Mouse (Mus musculus): ENCODE measurements around the gene Gm17018. TPM values are rescaled to one million over a fixed set of nuclear protein-coding genes. Genes with fewer than 3 reads are reported as not detected.

Gene Gm17018
- polyA plus RNA-seq, 1 experiment from 2014 or later = 53.7 TPM

GRCm38 (mm10) chr19:45614928-45615327, 54.5 kb downstream of the Gm17018 start:
- H3K4me2 ChIP-seq (replicated peaks) = no peak overlapping the region
- H3K4me1 ChIP-seq = peaks cover 19% of the 10 kb centered on the region
- ATAC-seq (ENCODE audit: insufficient number of reproducible peaks, low FRiP score, low TSS enrichment, low read depth) = no peak
- no peaks in the 10 kb centered on the region for H3K9me3 ChIP-seq (replicated peaks)
- no peak overlapping the region for H3K4me3 ChIP-seq (replicated peaks)
- 0 out of 2 replicates have a peak, but pooled peaks cover 5% of the 10 kb centered on the region for H3K36me3 ChIP-seq
- no peaks in the 10 kb centered on the region for H3K27me3 ChIP-seq
- no peak overlapping the region for H3K9ac ChIP-seq
- WGBS = 41% methylated on average over 3 of the region's 3 CpGs
- no peak overlapping the region for H3K27ac ChIP-seq (replicated peaks)

GRCm38 (mm10) chr19:45615415-45616213, 55.2 kb downstream of the Gm17018 start:
- Histone ChIP-seq H3K4me1 (peaks cover 19% of the 10 kb centered on the region), H3K36me3 (0 out of 2 replicates have a peak, but pooled peaks cover 6% of the 10 kb centered on the region), H3K4me3 (replicated peaks) (no peak overlapping the region), H3K4me2 (replicated peaks) (no peak overlapping the region), H3K9me3 (replicated peaks) (no peaks in the 10 kb centered on the region), H3K9ac (no peak overlapping the region), H3K27me3 (no peaks in the 10 kb centered on the region), H3K27ac (replicated peaks) (no peak overlapping the region)
- 53% methylated on average over 12 of the region's 12 CpGs for WGBS
- ATAC-seq (ENCODE audit: insufficient number of reproducible peaks, low FRiP score, low TSS enrichment, low read depth) = no peak

GRCm38 (mm10) chr19:45616214-45616518, 55.8 kb downstream of the Gm17018 start:
- ATAC-seq (ENCODE audit: insufficient number of reproducible peaks, low FRiP score, low TSS enrichment, low read depth) = no peak
- no peak overlapping the region for H3K9ac ChIP-seq

GRCm38 (mm10) chr19:45616735-45617134, 56.3 kb downstream of the Gm17018 start:
- no peak for ATAC-seq (ENCODE audit: insufficient number of reproducible peaks, low FRiP score, low TSS enrichment, low read depth)
- Histone ChIP-seq H3K4me1 (peaks cover 19% of the 10 kb centered on the region), H3K9me3 (replicated peaks) (no peaks in the 10 kb centered on the region), H3K36me3 (0 out of 2 replicates have a peak, but pooled peaks cover 10% of the 10 kb centered on the region), H3K27me3 (no peaks in the 10 kb centered on the region), H3K4me2 (replicated peaks) (no peak overlapping the region), H3K9ac (no peak overlapping the region), H3K27ac (replicated peaks) (no peak overlapping the region), H3K4me3 (replicated peaks) (no peak overlapping the region)
- 40% methylated on average over 7 of the region's 7 CpGs for WGBS

More at GRCm38 (mm10) chr19:45616214-45616518, 55.8 kb downstream of the Gm17018 start:
- Histone ChIP-seq H3K4me1 (peaks cover 19% of the 10 kb centered on the region), H3K4me3 (replicated peaks) (no peak overlapping the region), H3K27me3 (no peaks in the 10 kb centered on the region), H3K36me3 (0 out of 2 replicates have a peak, but pooled peaks cover 10% of the 10 kb centered on the region), H3K4me2 (replicated peaks) (no peak overlapping the region), H3K27ac (replicated peaks) (no peak overlapping the region), H3K9me3 (replicated peaks) (no peaks in the 10 kb centered on the region)
- 65% methylated on average over 4 of the region's 4 CpGs for WGBS

GRCm38 (mm10) chr19:45618184-45618583, 57.8 kb downstream of the Gm17018 start:
- no peak for ATAC-seq (ENCODE audit: insufficient number of reproducible peaks, low FRiP score, low TSS enrichment, low read depth)
- 87% methylated on average over 6 of the region's 6 CpGs for WGBS
- H3K9ac ChIP-seq = no peak overlapping the region

GRCm38 (mm10) chr19:45619744-45620501, 59.5 kb downstream of the Gm17018 start:
- H3K9ac ChIP-seq = no peak overlapping the region
- no peak overlapping the region for H3K27ac ChIP-seq (replicated peaks)
- H3K36me3 ChIP-seq = peaks cover 25% of the 10 kb centered on the region; the same call in 1 of the 2 replicates
- peaks cover 17% of the 10 kb centered on the region for H3K4me1 ChIP-seq
- no peak for ATAC-seq (ENCODE audit: insufficient number of reproducible peaks, low FRiP score, low TSS enrichment, low read depth)
- H3K4me2 ChIP-seq (replicated peaks) = no peak overlapping the region
- WGBS = 79% methylated on average over 14 of the region's 14 CpGs
- H3K4me3 ChIP-seq (replicated peaks) = no peak overlapping the region
- H3K9me3 ChIP-seq (replicated peaks) = no peaks in the 10 kb centered on the region
- H3K27me3 ChIP-seq = no peaks in the 10 kb centered on the region

More at GRCm38 (mm10) chr19:45618184-45618583, 57.8 kb downstream of the Gm17018 start:
- H3K9me3 ChIP-seq (replicated peaks) = no peaks in the 10 kb centered on the region
- H3K27ac ChIP-seq (replicated peaks) = no peak overlapping the region
- 0 out of 2 replicates have a peak, but pooled peaks cover 12% of the 10 kb centered on the region for H3K36me3 ChIP-seq
- H3K27me3 ChIP-seq = no peaks in the 10 kb centered on the region
- no peak overlapping the region for H3K4me2 ChIP-seq (replicated peaks)
- H3K4me1 ChIP-seq = peaks cover 19% of the 10 kb centered on the region
- H3K4me3 ChIP-seq (replicated peaks) = no peak overlapping the region

- no peak for ATAC-seq (ENCODE audit: insufficient number of reproducible peaks, low FRiP score, low TSS enrichment, low read depth)
- WGBS = 66% methylated on average over 7 of the region's 7 CpGs
- no peak overlapping the region for H3K4me3 ChIP-seq (replicated peaks)
- H3K4me2 ChIP-seq (replicated peaks) = no peak overlapping the region
- peaks cover 5% of the 10 kb centered on the region; the same call in 1 of the 2 replicates for H3K4me1 ChIP-seq
- no peaks in the 10 kb centered on the region for H3K27me3 ChIP-seq
- no peaks in the 10 kb centered on the region for H3K9me3 ChIP-seq (replicated peaks)
- H3K9ac ChIP-seq = no peak overlapping the region
- peaks cover 25% of the 10 kb centered on the region; the same call in 1 of the 2 replicates for H3K36me3 ChIP-seq
- H3K27ac ChIP-seq (replicated peaks) = no peak overlapping the region
These were observed 60.6 kb downstream of the Gm17018 start for GRCm38 (mm10) chr19:45621061-45621460.

- Histone ChIP-seq H3K36me3 (peaks cover 28% of the 10 kb centered on the region; the same call in 1 of the 2 replicates), H3K4me1 (no peaks in the 10 kb centered on the region), H3K9me3 (replicated peaks) (no peaks in the 10 kb centered on the region), H3K4me3 (replicated peaks) (no peak overlapping the region), H3K27ac (replicated peaks) (no peak overlapping the region), H3K27me3 (no peaks in the 10 kb centered on the region), H3K9ac (no peak overlapping the region), H3K4me2 (replicated peaks) (no peak overlapping the region)
- 50% methylated on average over 5 of the region's 5 CpGs for WGBS
- ATAC-seq (ENCODE audit: insufficient number of reproducible peaks, low FRiP score, low TSS enrichment, low read depth) = no peak
These were observed 61.7 kb downstream of the Gm17018 start for GRCm38 (mm10) chr19:45622144-45622543.

GRCm38 (mm10) chr19:45623710-45624109, 63.3 kb downstream of the Gm17018 start:
- no peak for ATAC-seq (ENCODE audit: insufficient number of reproducible peaks, low FRiP score, low TSS enrichment, low read depth)
- WGBS = 84% methylated on average over 4 of the region's 4 CpGs
- Histone ChIP-seq H3K36me3 (peaks cover 28% of the 10 kb centered on the region; the same call in 1 of the 2 replicates), H3K4me2 (replicated peaks) (no peak overlapping the region), H3K9ac (no peak overlapping the region), H3K9me3 (replicated peaks) (no peaks in the 10 kb centered on the region), H3K4me3 (replicated peaks) (no peak overlapping the region), H3K4me1 (no peaks in the 10 kb centered on the region), H3K27me3 (no peaks in the 10 kb centered on the region), H3K27ac (replicated peaks) (no peak overlapping the region)

- Histone ChIP-seq H3K9me3 (replicated peaks) (no peaks in the 10 kb centered on the region), H3K36me3 (peaks cover 40% of the 10 kb centered on the region)
- 40% methylated on average over 3 of the region's 3 CpGs for WGBS
These were observed 66.6 kb downstream of the Gm17018 start for GRCm38 (mm10) chr19:45627036-45627435.

GRCm38 (mm10) chr19:45628649-45629048, 68.2 kb downstream of the Gm17018 start:
- no peaks in the 10 kb centered on the region for H3K4me1 ChIP-seq
- 63% methylated on average over 6 of the region's 6 CpGs for WGBS
- no peaks in the 10 kb centered on the region for H3K27me3 ChIP-seq
- H3K4me2 ChIP-seq (replicated peaks) = no peak overlapping the region
- H3K27ac ChIP-seq (replicated peaks) = no peak overlapping the region
- H3K36me3 ChIP-seq = peaks cover 40% of the 10 kb centered on the region
- H3K9me3 ChIP-seq (replicated peaks) = no peaks in the 10 kb centered on the region
- H3K9ac ChIP-seq = no peak overlapping the region
- no peak overlapping the region for H3K4me3 ChIP-seq (replicated peaks)
- no peak for ATAC-seq (ENCODE audit: insufficient number of reproducible peaks, low FRiP score, low TSS enrichment, low read depth)

More at GRCm38 (mm10) chr19:45627036-45627435, 66.6 kb downstream of the Gm17018 start:
- ATAC-seq (ENCODE audit: insufficient number of reproducible peaks, low FRiP score, low TSS enrichment, low read depth) = no peak
- Histone ChIP-seq H3K27ac (replicated peaks) (no peak overlapping the region), H3K9ac (no peak overlapping the region), H3K27me3 (no peaks in the 10 kb centered on the region), H3K4me1 (no peaks in the 10 kb centered on the region), H3K4me3 (replicated peaks) (no peak overlapping the region), H3K4me2 (replicated peaks) (no peak overlapping the region)

Measured in embryonic facial prominence, embryonic 15.5 days (tissue).